1 mouse cellular context compared by ENCODE assay signal in genomic region chr7:82866486-82867270, GRCm38 (mm10).
TF ChIP-seq lines count a peak whose summit lies in the region.

No protein-coding gene starts in this region.

TF ChIP-seq in CH12.LX, 34 proteins besides CTCF, POLR2A, EP300 and RAD21 (continued from another document):
- TF ChIP-seq IRF4 (IDR thresholded peaks at IDR 0.05; ENCODE audit: low read depth, low read length) (no peak; the same call in 1 of the 2 replicates), SMC3 (IDR thresholded peaks at IDR 0.05; ENCODE audit: low read depth, low read length) (no peak), KAT2A (IDR thresholded peaks at IDR 0.05; ENCODE audit: insufficient replicate concordance, low read length) (no peak), ZNF384 (IDR thresholded peaks at IDR 0.05; ENCODE audit: low read depth, low read length) (no peak), ZMIZ1 (IDR thresholded peaks at IDR 0.05; ENCODE audit: low read depth, low read length) (no peak; the same call in 1 of the 2 replicates), NRF1 (IDR thresholded peaks at IDR 0.05; ENCODE audit: low read depth, low read length) (no peak), JUN (IDR thresholded peaks at IDR 0.05; ENCODE audit: insufficient read depth, low read depth, low read length) (no peak), RCOR1 (conservative IDR thresholded peaks at IDR 0.05; ENCODE audit: low read depth, low read length) (no peak), MEF2A (IDR thresholded peaks at IDR 0.05; ENCODE audit: borderline replicate concordance, low read depth, low read length) (no peak), NELFE (IDR thresholded peaks at IDR 0.05; ENCODE audit: low read depth, low read length) (no peak), ZKSCAN1 (IDR thresholded peaks at IDR 0.05; ENCODE audit: borderline replicate concordance, low read depth, low read length) (no peak), PAX5 (IDR thresholded peaks at IDR 0.05; ENCODE audit: low read length) (no peak), POLR2AphosphoS2 (IDR thresholded peaks at IDR 0.05; ENCODE audit: low read depth, low read length) (no peak), MAX (IDR thresholded peaks at IDR 0.05; ENCODE audit: low read length) (no peak), MXI1 (IDR thresholded peaks at IDR 0.05; ENCODE audit: low read depth, low read length) (peak; percentile 49), MAFK (IDR thresholded peaks at IDR 0.05; ENCODE audit: insufficient replicate concordance, low read length) (no peak), MAZ (IDR thresholded peaks at IDR 0.05; ENCODE audit: low read depth, low read length) (peak; percentile 86)
